Mouse (Mus musculus) forebrain, embryonic 15.5 days (tissue): Measurements from ENCODE around the gene Etl4. TPM values are rescaled to one million over a fixed set of nuclear protein-coding genes. Genes with fewer than 3 reads are reported as not detected.

Experiments
- ATAC-seq: fragments of 200-750 bp; cut with Nextera tagmentation; replicated peaks from 2 replicates; pipeline ENCODE4 v1.8.0; 2017; ENCODE audit warnings: mild to moderate bottlenecking, moderate TSS enrichment, moderate library complexity
- H3K27ac ChIP-seq: fragments of 300-500 bp; sonication (generic); replicated peaks from 2 replicates; pipeline ENCODE4 v1.5.1; 2015; ENCODE audit warnings: mild to moderate bottlenecking, inconsistent platforms
- H3K27me3 ChIP-seq: fragments of 300-500 bp; sonication (generic); 2 replicates; pipeline ENCODE4 v1.6.1; 2015; ENCODE audit warnings: inconsistent platforms
- H3K36me3 ChIP-seq: fragments of 300-500 bp; sonication (generic); 2 replicates; pipeline ENCODE4 v1.6.1; 2015; ENCODE audit warnings: mild to moderate bottlenecking, inconsistent platforms
- H3K4me1 ChIP-seq: fragments of 300-500 bp; sonication (generic); 2 replicates; pipeline ENCODE4 v1.6.1; 2015; ENCODE audit warnings: inconsistent platforms
- H3K4me2 ChIP-seq: fragments of 300-500 bp; sonication (generic); replicated peaks from 2 replicates; pipeline ENCODE4 v1.6.1; 2015; ENCODE audit warnings: mild to moderate bottlenecking, inconsistent platforms
- H3K4me3 ChIP-seq: fragments of 300-500 bp; sonication (generic); 2 replicates; pipeline ENCODE4 v1.5.1; 2015; ENCODE audit warnings: mild to moderate bottlenecking, inconsistent platforms
- H3K9ac ChIP-seq: fragments of 300-500 bp; sonication (generic); replicated peaks from 2 replicates; pipeline ENCODE4 v1.6.1; 2015; ENCODE audit warnings: mild to moderate bottlenecking, inconsistent platforms
- H3K9me3 ChIP-seq: fragments of 300-500 bp; sonication (generic); 2 replicates; pipeline ENCODE4 v1.6.1; 2016; ENCODE audit warnings: inconsistent platforms
- WGBS: fragments of 180-500 bp; shearing (Covaris S2); methylation state at CpG from one replicate; pipeline ENCODE4 v1.1.7; 2015; ENCODE audit warnings: mixed read lengths; 5-methylcytosine and 5-hydroxymethylcytosine counted together
- polyA plus RNA-seq: library from polyadenylated mRNA; unstranded; fragments of >200 nt; fragmentation: Nextera tagmentation; extraction: Ambion mirVana; gene quantifications from 2 replicates; pipeline ENCODE4 v1.2.1, GENCODE M21; 2015

Etl4 gene
- polyA plus RNA-seq, 1 experiment from 2014 or later = 15.7 TPM

- 26% methylated on average over 2 of the region's 2 CpGs for WGBS
- Histone ChIP-seq H3K4me1 (peaks cover 27% of the 10 kb centered on the region), H3K4me2 (no peak overlapping the region), H3K4me3 (no peak overlapping the region), H3K9me3 (no peaks in the 10 kb centered on the region), H3K36me3 (no peaks in the 10 kb centered on the region), H3K27ac (no peak overlapping the region), H3K9ac (no peak overlapping the region), H3K27me3 (0 out of 2 replicates have a peak, but pooled peaks cover 4% of the 10 kb centered on the region)
- no peak for ATAC-seq
These were observed 608.9 kb downstream of the Etl4 start for GRCm38 (mm10) chr2:20518506-20518905.

- peak overlapping the region; percentile 80 for H3K4me2 ChIP-seq
- H3K27ac ChIP-seq = peak overlapping the region; percentile 52
- peak overlapping the region; percentile 46 for H3K4me3 ChIP-seq
- H3K9ac ChIP-seq = peak overlapping the region; percentile 44
- peaks cover 27% of the 10 kb centered on the region for H3K4me1 ChIP-seq
- ATAC-seq = peak; percentile 78
- H3K27me3 ChIP-seq = 0 out of 2 replicates have a peak, but pooled peaks cover 4% of the 10 kb centered on the region
- no peaks in the 10 kb centered on the region for H3K9me3 ChIP-seq
- no peaks in the 10 kb centered on the region for H3K36me3 ChIP-seq
- WGBS = under 1% methylated on average over 39 of the region's 39 CpGs
These were observed 610.0 kb downstream of the Etl4 start for GRCm38 (mm10) chr2:20519447-20520098.

DNA sequence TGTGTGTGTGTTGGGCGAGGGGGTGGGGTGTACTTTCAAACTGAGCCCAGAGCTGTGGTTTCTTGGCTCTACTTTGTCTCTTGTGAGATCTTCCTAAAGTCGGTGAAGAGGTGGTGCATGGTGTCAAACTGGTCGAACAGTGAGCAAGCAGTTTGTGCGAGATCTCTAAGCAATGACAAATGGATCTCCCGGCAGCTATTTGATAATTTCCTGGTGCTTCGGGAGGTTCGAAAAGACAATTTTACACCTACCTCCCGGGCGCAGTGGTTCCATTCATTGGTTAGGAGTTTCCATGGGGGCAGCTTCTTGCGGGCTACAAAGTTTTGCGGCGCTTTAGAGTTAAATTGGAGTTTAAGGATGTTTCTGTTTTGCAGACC, 610.5 kb downstream of the Etl4 start:
- H3K9ac ChIP-seq = peak overlapping the region; percentile 44
- WGBS = under 1% methylated on average over 12 of the region's 12 CpGs
- peak overlapping the region; percentile 46 for H3K4me3 ChIP-seq
- H3K4me1 ChIP-seq = peaks cover 27% of the 10 kb centered on the region
- H3K4me2 ChIP-seq = peak overlapping the region; percentile 80
- no peaks in the 10 kb centered on the region for H3K9me3 ChIP-seq
- peak overlapping the region; percentile 52 for H3K27ac ChIP-seq
- H3K27me3 ChIP-seq = 0 out of 2 replicates have a peak, but pooled peaks cover 4% of the 10 kb centered on the region
- no peak; the same call in 1 of the 2 replicates for ATAC-seq
- no peaks in the 10 kb centered on the region for H3K36me3 ChIP-seq

- ATAC-seq = no peak; the same call in 1 of the 2 replicates
- H3K4me2 ChIP-seq = peak overlapping the region; percentile 80
- peak overlapping the region; percentile 46 for H3K4me3 ChIP-seq
- H3K36me3 ChIP-seq = no peaks in the 10 kb centered on the region
- H3K4me1 ChIP-seq = peaks cover 27% of the 10 kb centered on the region
- 0 out of 2 replicates have a peak, but pooled peaks cover 4% of the 10 kb centered on the region for H3K27me3 ChIP-seq
- no peaks in the 10 kb centered on the region for H3K9me3 ChIP-seq
- peak overlapping the region; percentile 11; the same call in 1 of the 2 replicates for H3K27ac ChIP-seq
- H3K9ac ChIP-seq = peak overlapping the region; percentile 25
- WGBS = 12% methylated on average over 23 of the region's 23 CpGs
These were observed 611.3 kb downstream of the Etl4 start for GRCm38 (mm10) chr2:20520636-20521595.

DNA sequence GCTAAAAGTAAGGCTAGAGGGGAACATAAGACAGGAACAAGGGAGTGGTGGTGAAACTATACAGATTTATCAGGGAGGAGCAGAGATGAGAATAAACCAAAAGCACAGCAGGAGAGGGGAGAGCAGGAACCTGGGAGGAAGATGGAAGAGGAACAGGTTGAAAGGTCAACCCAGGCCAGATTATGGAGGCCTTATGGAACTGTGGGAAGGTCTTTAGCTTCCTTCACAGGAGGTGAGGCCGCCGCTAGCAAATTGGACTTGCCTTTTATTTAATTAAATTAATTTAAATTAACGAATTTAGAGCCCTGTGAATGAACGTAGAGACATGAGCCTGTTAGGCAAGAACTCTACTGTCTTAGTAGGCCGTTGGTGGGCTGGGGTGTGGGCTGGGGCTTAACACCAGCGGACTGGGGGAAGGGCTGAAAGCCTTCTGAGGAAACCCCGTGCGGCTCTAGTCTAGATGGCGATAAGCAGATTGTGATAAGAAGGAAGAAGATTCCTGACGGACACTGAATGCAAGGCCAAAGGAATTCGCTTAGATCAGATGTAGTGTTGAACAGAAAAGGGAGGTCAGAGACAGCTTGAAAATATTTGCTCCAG, 612.2 kb downstream of the Etl4 start:
- H3K27me3 ChIP-seq = 0 out of 2 replicates have a peak, but pooled peaks cover 4% of the 10 kb centered on the region
- no peaks in the 10 kb centered on the region for H3K36me3 ChIP-seq
- peaks cover 27% of the 10 kb centered on the region for H3K4me1 ChIP-seq
- H3K9me3 ChIP-seq = no peaks in the 10 kb centered on the region
- WGBS = 28% methylated on average over 11 of the region's 11 CpGs
- ATAC-seq = no peak
- peak overlapping the region; percentile 80 for H3K4me2 ChIP-seq
- H3K4me3 ChIP-seq = peak overlapping the region; percentile 46; the same call in 1 of the 2 replicates
- H3K9ac ChIP-seq = no peak overlapping the region; the same call in 1 of the 2 replicates
- H3K27ac ChIP-seq = no peak overlapping the region

- 74% methylated on average over 3 of the region's 3 CpGs for WGBS
- H3K4me1 ChIP-seq = peaks cover 27% of the 10 kb centered on the region
- no peaks in the 10 kb centered on the region for H3K9me3 ChIP-seq
- H3K9ac ChIP-seq = no peak overlapping the region
- no peaks in the 10 kb centered on the region for H3K36me3 ChIP-seq
- H3K27me3 ChIP-seq = 0 out of 2 replicates have a peak, but pooled peaks cover 4% of the 10 kb centered on the region
- no peak overlapping the region for H3K4me3 ChIP-seq
- 0 out of 2 replicates have a peak overlapping the region, but pooled peaks have one; percentile 6 for H3K27ac ChIP-seq
- no peak for ATAC-seq
- H3K4me2 ChIP-seq = no peak overlapping the region
These were observed 614.1 kb downstream of the Etl4 start for GRCm38 (mm10) chr2:20523636-20524035.

DNA sequence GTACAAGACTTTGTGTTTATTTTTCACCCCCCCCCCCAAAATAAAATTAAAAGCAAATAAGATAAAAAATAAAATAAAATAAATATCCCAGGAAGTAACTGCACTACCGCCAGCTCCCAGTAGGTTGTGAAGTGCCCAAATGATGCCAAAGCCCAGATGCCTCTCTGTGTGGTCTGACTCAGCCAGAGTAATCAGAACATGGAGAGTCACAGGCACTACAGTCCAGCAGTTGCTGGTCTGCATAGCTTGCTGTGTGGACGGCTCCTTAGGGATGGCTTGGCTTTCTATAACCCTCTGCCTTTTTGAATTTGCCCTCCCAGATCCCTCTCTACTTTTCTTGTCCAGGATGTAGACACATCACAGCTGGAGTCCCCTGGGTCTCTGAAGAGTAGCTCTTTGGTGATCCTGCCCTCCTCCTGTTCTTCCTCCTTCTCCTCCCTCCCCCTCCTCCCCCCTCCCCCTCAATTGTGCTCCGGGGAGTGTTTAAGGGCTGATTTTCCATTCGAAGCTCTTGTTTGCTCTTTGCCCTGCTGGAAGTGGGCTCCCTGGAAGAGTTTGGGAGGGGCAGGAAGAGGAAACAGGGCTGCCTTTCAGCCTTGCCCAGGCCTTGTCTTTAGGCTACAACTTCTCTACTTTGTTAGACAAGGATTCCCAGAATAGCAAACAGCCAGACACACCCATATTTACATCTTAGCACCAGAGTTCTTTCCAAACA, 616.5 kb downstream of the Etl4 start:
- no peak; the same call in 1 of the 2 replicates for ATAC-seq
- H3K36me3 ChIP-seq = no peaks in the 10 kb centered on the region

DNA sequence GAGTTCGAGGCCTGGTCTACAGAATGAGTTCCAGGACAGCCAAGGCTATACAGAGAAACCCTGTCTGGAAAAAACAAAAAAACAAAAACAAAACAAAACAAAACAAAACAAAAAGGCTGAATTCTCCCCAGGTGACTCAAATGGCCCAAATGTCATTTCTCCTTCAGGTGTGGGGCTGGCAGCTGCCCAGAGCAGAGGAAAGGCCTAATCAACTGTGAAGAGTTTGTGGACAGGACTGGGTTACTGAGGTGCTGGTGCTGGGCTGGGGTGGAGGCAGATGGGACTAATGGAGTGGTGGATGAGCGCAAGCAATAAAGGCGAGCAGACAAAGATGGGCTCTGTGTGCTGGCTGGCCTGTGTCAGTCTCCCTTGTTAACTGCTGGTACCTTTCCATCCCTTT, 617.3 kb downstream of the Etl4 start:
- Histone ChIP-seq H3K9ac (no peak overlapping the region), H3K36me3 (no peaks in the 10 kb centered on the region), H3K9me3 (no peaks in the 10 kb centered on the region), H3K4me2 (no peak overlapping the region), H3K27ac (no peak overlapping the region), H3K4me3 (no peak overlapping the region), H3K4me1 (peaks cover 7% of the 10 kb centered on the region; the same call in 1 of the 2 replicates), H3K27me3 (no peaks in the 10 kb centered on the region)
- ATAC-seq = no peak
- WGBS = 95% methylated on average over 3 of the region's 3 CpGs

More for the DNA sequence above, 616.5 kb downstream of the Etl4 start:
- Histone ChIP-seq H3K4me1 (peaks cover 10% of the 10 kb centered on the region), H3K4me3 (no peak overlapping the region), H3K9me3 (no peaks in the 10 kb centered on the region), H3K27ac (no peak overlapping the region), H3K4me2 (no peak overlapping the region), H3K9ac (no peak overlapping the region), H3K27me3 (no peaks in the 10 kb centered on the region)
- 19% methylated on average over 4 of the region's 4 CpGs for WGBS

DNA sequence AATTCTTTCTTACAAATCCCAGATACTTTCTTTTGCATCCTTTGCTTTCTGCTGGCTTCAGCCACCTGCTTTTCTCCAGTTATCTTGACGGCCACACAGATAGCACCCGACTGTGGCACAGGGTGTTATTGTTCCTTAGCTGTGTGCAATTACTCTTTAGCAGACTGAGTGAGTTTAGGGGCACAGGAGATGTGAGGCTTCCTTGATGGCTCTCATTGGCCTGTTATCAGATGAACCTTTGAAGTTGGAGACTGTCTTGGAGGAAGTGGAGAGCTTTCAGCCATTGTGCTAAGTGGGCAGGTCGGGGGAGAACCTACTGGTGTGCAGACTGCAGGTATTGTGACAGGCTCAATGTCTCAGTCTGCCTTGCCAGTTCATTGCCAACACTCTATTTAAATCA, 623.0 kb downstream of the Etl4 start:
- Histone ChIP-seq H3K4me1 (peaks cover 10% of the 10 kb centered on the region), H3K9ac (no peak overlapping the region), H3K4me2 (no peak overlapping the region), H3K9me3 (no peaks in the 10 kb centered on the region), H3K27me3 (no peaks in the 10 kb centered on the region), H3K27ac (peak overlapping the region; percentile 17; the same call in 1 of the 2 replicates), H3K4me3 (no peak overlapping the region), H3K36me3 (no peaks in the 10 kb centered on the region)
- WGBS = 47% methylated on average over 3 of the region's 3 CpGs
- ATAC-seq = 0 out of 2 replicates have a peak, but pooled peaks have one; percentile 5

DNA sequence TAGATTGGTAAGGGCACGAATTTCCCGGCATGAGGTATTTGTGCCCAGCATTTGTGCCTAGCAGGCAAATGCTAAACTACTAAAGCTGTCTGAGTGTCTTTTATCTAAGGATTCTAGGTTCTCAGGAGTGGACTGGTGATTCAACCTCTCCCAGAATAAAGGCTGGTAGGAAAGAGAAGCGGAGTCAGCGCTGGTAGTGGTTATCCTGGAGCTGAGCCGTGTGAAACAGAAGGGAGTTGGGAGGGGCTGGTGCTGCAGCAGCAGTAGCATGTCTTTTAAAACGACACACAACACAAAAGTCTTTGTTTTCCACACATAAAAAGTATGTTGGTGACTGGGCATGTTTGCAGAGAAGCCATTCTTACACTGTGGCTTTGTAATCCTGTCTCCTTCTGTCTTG, 628.2 kb downstream of the Etl4 start:
- H3K9ac ChIP-seq = no peak overlapping the region
- no peak for ATAC-seq
- no peak overlapping the region for H3K4me2 ChIP-seq
- H3K4me1 ChIP-seq = peaks cover 8% of the 10 kb centered on the region
- no peaks in the 10 kb centered on the region for H3K27me3 ChIP-seq
- 31% methylated on average over 6 of the region's 6 CpGs for WGBS
- H3K4me3 ChIP-seq = no peak overlapping the region
- 0 out of 2 replicates have a peak overlapping the region, but pooled peaks have one; percentile 15 for H3K27ac ChIP-seq
- no peaks in the 10 kb centered on the region for H3K36me3 ChIP-seq
- H3K9me3 ChIP-seq = no peaks in the 10 kb centered on the region

GRCm38 (mm10) chr2:20538871-20539270, 629.3 kb downstream of the Etl4 start:
- Histone ChIP-seq H3K27ac (no peak overlapping the region), H3K36me3 (no peaks in the 10 kb centered on the region), H3K4me1 (peaks cover 6% of the 10 kb centered on the region; the same call in 1 of the 2 replicates), H3K9ac (no peak overlapping the region), H3K4me3 (no peak overlapping the region), H3K4me2 (no peak overlapping the region), H3K9me3 (no peaks in the 10 kb centered on the region), H3K27me3 (no peaks in the 10 kb centered on the region)
- 83% methylated on average over 4 of the region's 4 CpGs for WGBS
- ATAC-seq = no peak
